8 mouse cellular contexts compared by ENCODE assay signal in genomic region chr16:30510091-30510490, GRCm38 (mm10). TPM values are rescaled to one million over a fixed set of nuclear protein-coding genes. Genes with fewer than 3 reads are reported as not detected.
DNase-seq lines count a peak whose midpoint lies in the region; ATAC-seq and TF ChIP-seq lines count a peak whose summit lies in the region.

No protein-coding gene starts in this region.

- H3K4me2 ChIP-seq in kidney, postnatal 0 days (ENCODE audit: low read length), result peak overlapping the region; percentile 70
- peak overlapping the region; percentile 67 for H3K4me2 ChIP-seq in hindbrain, embryonic 15.5 days
- H3K4me2 ChIP-seq in midbrain, embryonic 14.5 days (ENCODE audit: low read length), result peak overlapping the region; percentile 70

- no peak for TF ChIP-seq CTCF in kidney, postnatal 0 days (IDR thresholded peaks at IDR 0.05; ENCODE audit: low read depth)
- TF ChIP-seq CTCF in bone marrow macrophage, adult 2 months (IDR thresholded peaks at IDR 0.05; ENCODE audit: low read depth, low read length), result no peak

- no peaks in the 10 kb centered on the region for H3K9me3 ChIP-seq in kidney, postnatal 0 days (replicated peaks; ENCODE audit: low read length)
- H3K9me3 ChIP-seq in hindbrain, embryonic 15.5 days, result no peaks in the 10 kb centered on the region
- no peaks in the 10 kb centered on the region for H3K9me3 ChIP-seq in midbrain, embryonic 14.5 days (ENCODE audit: control insufficient read depth, low read length)

- TF ChIP-seq POLR2A in bone marrow macrophage, adult 2 months (IDR thresholded peaks at IDR 0.05; ENCODE audit: borderline replicate concordance, low read depth, low read length), result no peak

- H3K4me1 ChIP-seq in kidney, postnatal 0 days (replicated peaks; ENCODE audit: insufficient read depth, low read length), result peaks cover 27% of the 10 kb centered on the region
- peaks cover 33% of the 10 kb centered on the region for H3K4me1 ChIP-seq in bone marrow macrophage, adult 2 months (ENCODE audit: control insufficient read depth, insufficient read depth, low read length)
- peaks cover 29% of the 10 kb centered on the region for H3K4me1 ChIP-seq in hindbrain, embryonic 15.5 days (replicated peaks)
- peaks cover 13% of the 10 kb centered on the region for H3K4me1 ChIP-seq in midbrain, embryonic 14.5 days (ENCODE audit: control insufficient read depth, insufficient read depth, low read length)

- no peak for ATAC-seq in kidney, postnatal 0 days (replicated peaks; ENCODE audit: low FRiP score, low read depth)
- ATAC-seq in hindbrain, embryonic 15.5 days (ENCODE audit: low FRiP score, low read depth), result no peak; the same call in 1 of the 2 replicates
- ATAC-seq in midbrain, embryonic 14.5 days (ENCODE audit: low FRiP score, low TSS enrichment), result no peak

- peak overlapping the region; percentile 74 for H3K9ac ChIP-seq in kidney, postnatal 0 days (ENCODE audit: low read depth, low read length)
- peak overlapping the region; percentile 74 for H3K9ac ChIP-seq in hindbrain, embryonic 15.5 days
- H3K9ac ChIP-seq in midbrain, embryonic 14.5 days (replicated peaks; ENCODE audit: low read length), result peak overlapping the region; percentile 75; the same call in 1 of the 2 replicates

- H3K27ac ChIP-seq in kidney, postnatal 0 days, result peak overlapping the region; percentile 91; the same call in 1 of the 2 replicates
- H3K27ac ChIP-seq in bone marrow macrophage, adult 2 months (ENCODE audit: insufficient read depth, low read depth, low read length), result no peak overlapping the region
- H3K27ac ChIP-seq in hindbrain, embryonic 15.5 days (replicated peaks), result peak overlapping the region; percentile 88
- H3K27ac ChIP-seq in midbrain, embryonic 14.5 days (replicated peaks; ENCODE audit: low read depth, low read length), result peak overlapping the region; percentile 93

- H3K36me3 ChIP-seq in kidney, postnatal 0 days (ENCODE audit: insufficient read depth, low read length), result no peaks in the 10 kb centered on the region
- H3K36me3 ChIP-seq in hindbrain, embryonic 15.5 days, result 0 out of 2 replicates have a peak, but pooled peaks cover 4% of the 10 kb centered on the region
- H3K36me3 ChIP-seq in midbrain, embryonic 14.5 days (ENCODE audit: control insufficient read depth, insufficient read depth, low read length), result peaks cover 22% of the 10 kb centered on the region

- peak; percentile 21 for DNase-seq in kidney, postnatal 0 days (ENCODE audit: low spot score)
- no peak for DNase-seq in kidney, adult 11 months
- DNase-seq in midbrain, embryonic 14.5 days, result no peak
- no peak for DNase-seq in spleen, adult 12 weeks (ENCODE audit: low spot score)
- no peak for DNase-seq in adrenal gland, postnatal 36 days
- no peak for DNase-seq in adrenal gland, adult 8-10 months

- H3K27me3 ChIP-seq in kidney, postnatal 0 days (ENCODE audit: insufficient read depth, low read length), result no peaks in the 10 kb centered on the region
- H3K27me3 ChIP-seq in hindbrain, embryonic 15.5 days, result no peaks in the 10 kb centered on the region
- H3K27me3 ChIP-seq in midbrain, embryonic 14.5 days (ENCODE audit: control insufficient read depth, insufficient read depth, low read length), result no peaks in the 10 kb centered on the region

- peak overlapping the region; percentile 60 for H3K4me3 ChIP-seq in kidney, postnatal 0 days (replicated peaks; ENCODE audit: low read depth, low read length)
- peak overlapping the region; percentile 82 for H3K4me3 ChIP-seq in bone marrow macrophage, adult 2 months (ENCODE audit: insufficient read depth, low read length)
- H3K4me3 ChIP-seq in hindbrain, embryonic 15.5 days, result peak overlapping the region; percentile 55
- peak overlapping the region; percentile 68 for H3K4me3 ChIP-seq in midbrain, embryonic 14.5 days (replicated peaks; ENCODE audit: low read depth, low read length)

- 35% methylated on average over 9 of the region's 9 CpGs for WGBS in kidney, postnatal 0 days
- WGBS in hindbrain, embryonic 15.5 days, result 41% methylated on average over 9 of the region's 9 CpGs
- 41% methylated on average over 9 of the region's 9 CpGs for WGBS in midbrain, embryonic 14.5 days

RNA-seq across cellular contexts. Expression of gene Tmem44, which starts 40.6 kb away (rescaled TPM):
- polyA plus RNA-seq in kidney, postnatal 0 days (2015; fragmentation: Nextera tagmentation; extraction: Ambion mirVana), result 13.4 and 13.8 TPM in 2 replicates
- not detected in 2 replicates for polyA plus RNA-seq in bone marrow macrophage, adult 2 months (2012; ENCODE audit: insufficient read depth, insufficient read length, missing spikeins)
- polyA plus RNA-seq in hindbrain, embryonic 15.5 days (2015; fragmentation: Nextera tagmentation; extraction: Ambion mirVana), result 67.9 and 72.6 TPM in 2 replicates
- polyA plus RNA-seq in midbrain, embryonic 14.5 days (2014; fragmentation: Nextera tagmentation; extraction: Ambion mirVana), result 76.3 and 79.2 TPM in 2 replicates
- total RNA-seq in adrenal gland, postnatal 36 days (2021), result 1 to 10 TPM; 3.7 to 4.7 TPM
- total RNA-seq in adrenal gland, adult 8-10 months (2022), result 1 to 10 TPM; 3.7 to 9.3 (median 5.8) TPM

Comparison
In these comparisons a context has a peak if more than half of its experiments do, and no peak if none do; other contexts are left out.
1. RNA of gene Tmem44, which starts 40.6 kb away (polyA plus RNA-seq): 76.3 to 79.2 TPM in midbrain, embryonic 14.5 days, 67.9 to 72.6 TPM in hindbrain, embryonic 15.5 days and 13.4 to 13.8 TPM in kidney, postnatal 0 days; not detected in bone marrow macrophage, adult 2 months; every median in the first group is over 10 times any median in the second.
2. Peak in every context shown above with its lines, with median percentiles within 50 percentile points of each other: H3K4me2 ChIP-seq, H3K4me3 ChIP-seq and H3K9ac ChIP-seq.